Mouse (Mus musculus) ovary, postnatal 36 days (tissue): Measurements from ENCODE around the gene Zbtb21.
"Not testable (repeated sequence)": the region's sequence is repeated elsewhere in the genome, so short reads cannot be mapped to it uniquely, and the experiment has no call there.

ENCODE experiments used
- DNase-seq: peaks from one replicate; pipeline ENCODE4 v3.0.0; 2022; ENCODE audit warnings: low spot score, mixed read lengths

The Zbtb21 gene

DNA sequence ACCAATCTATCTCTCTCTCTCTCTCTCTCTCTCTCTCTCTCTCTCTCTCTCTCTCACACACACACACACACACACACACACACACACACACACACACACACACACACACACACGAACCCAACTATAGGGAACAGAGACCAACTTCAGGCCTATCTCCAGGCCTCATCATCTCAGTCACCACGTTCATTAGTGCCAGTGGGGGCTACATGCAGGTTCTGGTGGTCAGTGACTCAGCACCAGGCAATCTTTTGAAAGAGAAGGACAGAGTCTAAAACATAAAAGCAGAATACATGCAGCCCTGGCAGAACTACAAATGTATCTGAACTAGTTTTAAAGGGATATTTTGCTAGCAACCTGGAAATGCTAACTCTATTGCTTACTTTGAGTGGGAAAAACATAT is 15.4 kb downstream of the Zbtb21 start:
- DNase-seq = not testable (repeated sequence)

DNA sequence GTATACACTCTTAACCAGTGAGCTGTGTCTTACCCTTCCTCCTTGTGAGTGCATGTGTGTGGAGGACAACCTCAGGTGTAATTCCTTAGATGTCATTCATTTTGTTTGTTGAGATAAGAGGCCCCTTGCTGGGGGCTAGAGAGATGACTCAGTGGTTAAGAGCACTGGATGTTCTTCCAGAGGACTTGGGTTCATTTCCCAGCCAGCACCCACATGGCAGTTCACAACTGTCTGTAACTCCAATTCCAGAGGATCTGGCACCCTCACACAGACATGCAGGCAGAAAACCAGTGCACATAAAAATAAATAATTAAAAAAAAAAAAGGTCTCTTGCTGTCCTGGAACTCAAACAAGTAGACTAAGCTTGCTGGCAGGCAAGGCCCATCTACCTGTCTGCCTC is 20.6 kb downstream of the Zbtb21 start:
- no peak for DNase-seq

DNA sequence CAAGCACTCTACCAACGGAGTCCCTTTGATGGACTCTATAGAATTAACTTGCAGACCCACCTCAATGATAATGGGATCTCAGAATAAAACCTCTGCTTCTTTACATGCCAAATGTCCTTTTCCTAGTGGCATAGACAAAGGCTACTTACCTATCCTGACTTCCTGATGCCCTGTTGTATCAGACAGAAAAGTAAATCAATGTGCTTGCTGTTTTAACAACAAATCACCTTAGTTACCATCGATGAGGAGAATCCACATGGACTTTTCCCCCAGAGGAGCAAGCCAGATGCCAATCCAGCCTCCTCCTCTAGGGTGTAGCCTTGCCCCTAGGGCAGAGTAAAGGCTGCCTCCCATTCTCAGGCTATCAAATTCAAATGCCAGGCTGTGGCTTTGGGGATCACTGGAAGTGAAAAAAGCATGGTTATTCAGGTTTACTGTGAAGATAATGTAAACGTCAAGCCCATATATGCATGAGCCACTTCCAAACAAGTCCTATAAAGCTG is 21.9 kb downstream of the Zbtb21 start:
- no peak for DNase-seq

DNA sequence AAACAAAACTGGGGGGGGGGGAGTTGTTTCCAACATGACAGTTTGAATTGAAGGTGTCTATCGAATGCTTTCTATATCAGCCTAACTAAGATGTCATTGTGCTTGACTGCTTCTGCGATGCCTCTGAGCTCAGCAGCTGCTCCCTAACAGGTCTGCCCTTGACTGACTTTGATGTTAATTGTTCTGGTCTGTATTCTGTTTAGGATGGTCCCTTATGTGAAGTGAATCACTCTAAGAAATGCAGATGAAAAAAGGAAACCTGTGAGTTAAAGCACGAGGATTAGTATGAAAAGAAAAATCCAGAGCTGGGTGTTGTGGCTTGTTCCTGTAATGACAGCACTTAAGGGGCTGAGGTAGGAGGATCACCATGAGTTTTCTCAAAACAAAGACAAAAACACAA is 26.6 kb downstream of the Zbtb21 start:
- DNase-seq = no peak

DNA sequence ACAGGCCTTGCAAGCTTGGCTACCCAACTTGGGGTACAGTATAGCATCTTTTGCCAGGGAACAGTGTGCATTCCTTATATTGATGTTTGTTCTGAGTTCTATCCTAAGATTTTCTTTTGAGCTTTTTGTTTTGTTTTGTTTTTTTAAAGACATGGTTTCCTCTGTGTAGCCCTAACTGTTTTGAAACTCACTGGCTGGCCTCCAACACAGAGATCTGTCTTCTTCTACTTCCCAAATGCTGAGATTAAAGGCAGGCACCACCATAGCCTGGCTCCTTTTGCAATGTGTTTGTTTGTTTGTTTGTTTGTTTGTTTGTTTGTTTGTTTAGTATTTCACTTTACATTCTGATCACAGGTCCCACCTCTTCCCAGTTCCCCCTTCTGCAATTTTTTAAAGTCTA is 32.2 kb downstream of the Zbtb21 start:
- DNase-seq = no peak

DNA sequence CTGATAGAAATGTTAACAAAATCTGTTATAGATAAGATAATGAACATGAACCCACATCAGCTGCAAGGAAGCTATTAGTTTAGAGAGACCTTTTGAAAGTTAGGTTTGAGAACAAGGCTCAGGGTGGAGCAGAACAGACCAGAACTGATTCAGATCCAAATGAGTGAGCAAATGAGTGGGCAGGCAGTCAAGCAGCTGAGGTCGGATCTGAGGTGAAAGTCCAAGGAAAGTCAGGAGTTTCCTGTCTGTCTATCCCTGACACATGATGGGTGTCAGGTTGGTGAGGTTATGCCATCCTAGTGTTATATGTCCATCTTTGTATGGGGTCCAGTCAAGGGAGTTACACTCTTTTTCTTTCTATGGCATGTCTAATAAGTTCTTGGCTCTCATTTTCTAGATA is 32.9 kb downstream of the Zbtb21 start:
- DNase-seq = no peak

DNA sequence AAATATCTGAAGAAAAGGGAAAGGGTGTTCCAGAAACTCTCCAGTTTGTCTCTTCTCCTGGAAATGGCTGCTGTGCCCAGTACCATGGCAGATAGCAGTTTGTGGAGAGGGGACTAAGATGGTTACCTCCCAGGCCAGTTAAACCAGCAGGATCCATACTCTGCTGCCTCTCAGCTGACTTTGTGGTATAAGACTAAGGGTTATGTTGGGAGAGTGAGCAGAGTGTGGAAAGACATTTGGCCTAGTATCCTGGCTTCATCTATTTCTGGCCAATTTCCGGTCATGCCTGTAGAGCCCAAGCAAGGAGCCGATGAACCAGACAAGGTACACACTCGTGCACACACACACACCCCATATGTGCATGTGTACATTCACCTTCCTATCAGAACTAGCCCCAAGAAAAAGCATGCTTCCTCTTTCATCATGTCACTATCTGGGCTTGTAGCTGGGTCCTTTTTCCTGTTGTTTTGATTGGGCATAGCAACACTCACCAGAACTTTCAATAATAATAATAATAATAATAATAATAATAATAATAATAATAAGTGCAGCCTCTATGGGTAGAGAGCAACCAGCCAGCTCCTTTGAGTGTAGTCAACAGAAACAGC is 35.0 kb downstream of the Zbtb21 start:
- no peak for DNase-seq

DNA sequence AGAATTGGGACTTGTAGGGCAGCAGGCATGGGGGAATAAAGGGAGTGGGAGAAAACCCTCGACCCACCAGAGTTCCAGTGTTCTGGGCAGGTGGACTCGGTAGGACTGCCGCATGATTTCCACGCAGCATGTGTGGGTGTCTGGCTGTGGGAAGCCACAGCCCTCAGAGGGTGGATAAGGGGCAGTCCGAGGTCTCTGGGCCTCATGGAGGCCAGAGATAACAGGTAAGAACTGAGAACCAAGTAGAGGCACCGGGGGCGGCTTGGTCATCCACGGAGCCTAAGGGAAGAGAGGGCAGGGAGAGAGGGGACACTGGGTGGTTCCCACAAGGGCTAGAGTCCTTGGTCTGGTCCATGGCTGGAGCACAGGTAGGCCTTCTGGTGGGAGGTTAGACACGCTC is 36.0 kb downstream of the Zbtb21 start:
- no peak for DNase-seq

DNA sequence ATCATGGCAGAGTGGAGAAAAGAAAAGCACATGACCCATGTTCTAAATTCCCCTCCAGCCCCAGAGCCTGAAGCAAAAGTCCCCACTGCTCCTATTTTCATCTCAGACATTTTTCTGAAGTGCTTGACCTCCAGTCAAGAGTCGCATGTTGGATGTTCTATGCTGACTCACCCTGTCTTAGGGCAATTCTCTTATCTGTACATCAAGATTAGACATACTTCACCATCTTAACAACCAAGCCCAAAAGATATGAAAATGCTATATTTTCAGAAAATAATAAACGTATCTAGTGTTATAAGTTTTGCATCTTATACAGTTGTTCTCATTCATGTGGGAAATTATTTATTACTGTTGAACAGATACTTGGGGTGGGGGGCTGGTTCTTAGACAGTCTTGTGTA is 36.7 kb downstream of the Zbtb21 start:
- no peak for DNase-seq

DNA sequence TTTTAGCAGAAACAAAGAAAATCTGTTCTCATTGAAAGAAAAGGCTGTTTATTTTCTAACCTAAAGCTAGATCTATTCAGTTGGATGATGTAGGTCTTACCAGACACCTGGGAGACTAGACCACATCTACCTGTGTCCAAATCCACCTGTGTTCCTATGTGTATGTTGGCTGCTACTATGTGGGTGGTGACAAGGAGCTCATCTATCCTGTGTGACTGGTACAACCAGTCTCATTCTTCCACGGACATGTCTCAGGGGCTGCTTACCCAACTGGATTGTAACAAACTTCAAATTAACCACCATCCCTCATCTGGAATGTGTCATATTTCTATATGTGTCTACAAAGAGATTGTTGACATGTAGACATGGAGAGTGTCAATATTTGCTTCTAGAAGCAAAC is 38.7 kb downstream of the Zbtb21 start:
- no peak for DNase-seq

DNA sequence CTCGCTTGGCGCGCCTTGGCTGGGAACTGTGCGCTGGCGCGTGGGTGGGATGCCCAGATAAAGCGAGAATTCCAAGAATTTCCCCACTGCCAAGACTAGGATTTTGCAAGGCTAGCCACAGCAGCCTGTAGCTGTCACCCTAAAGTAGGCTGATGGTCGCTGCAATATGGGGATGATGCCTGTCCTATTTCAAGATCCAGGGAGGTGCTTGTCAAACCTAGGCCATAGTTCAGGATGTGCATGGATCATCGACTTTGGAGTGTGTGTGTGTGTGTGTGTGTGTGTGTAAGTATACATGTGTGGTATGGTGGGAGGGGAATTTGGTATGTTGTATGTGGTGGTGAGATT is 39.7 kb downstream of the Zbtb21 start:
- no peak for DNase-seq

DNA sequence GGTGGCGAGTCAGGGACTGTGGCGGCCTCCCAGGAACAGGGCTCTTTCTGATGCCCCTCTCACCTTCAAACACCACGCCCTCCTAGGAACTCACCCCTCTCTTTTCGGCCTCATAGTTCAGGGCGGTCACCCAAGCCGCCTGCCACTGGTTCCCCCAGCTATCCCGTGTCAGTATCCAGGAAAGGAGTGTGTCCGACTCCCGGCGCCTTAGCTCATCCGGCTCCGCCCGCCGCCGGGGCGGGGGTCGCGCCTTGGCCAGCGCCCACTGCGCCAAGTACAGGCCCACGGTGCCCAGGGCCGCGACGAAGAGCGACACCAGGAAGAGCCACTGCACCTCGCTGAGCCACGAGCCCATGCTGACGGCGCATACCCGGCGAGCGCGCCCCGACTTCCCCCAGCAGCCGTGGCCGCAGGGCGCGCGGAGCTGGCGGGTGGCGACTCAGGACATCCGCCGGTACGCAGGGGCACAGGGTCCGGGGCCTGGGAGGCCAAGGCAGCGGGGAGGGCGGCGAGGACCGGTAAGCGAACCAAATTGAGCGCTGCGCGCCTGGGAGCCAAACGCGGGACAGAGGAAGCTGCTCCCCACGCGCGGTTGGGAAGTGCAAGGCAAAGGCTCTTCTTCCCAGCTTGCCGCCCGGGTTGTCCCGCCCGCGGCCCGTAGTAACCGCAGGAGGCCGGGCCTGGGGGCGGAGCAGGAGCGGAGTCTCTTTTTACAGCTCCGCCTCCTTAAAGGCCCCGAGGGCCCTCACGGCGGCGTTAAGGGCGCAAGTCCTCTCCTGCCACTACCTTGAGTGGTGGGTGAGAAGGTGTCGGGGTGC is 40.3 kb downstream of the Zbtb21 start:
- DNase-seq = peak; percentile 89

DNA sequence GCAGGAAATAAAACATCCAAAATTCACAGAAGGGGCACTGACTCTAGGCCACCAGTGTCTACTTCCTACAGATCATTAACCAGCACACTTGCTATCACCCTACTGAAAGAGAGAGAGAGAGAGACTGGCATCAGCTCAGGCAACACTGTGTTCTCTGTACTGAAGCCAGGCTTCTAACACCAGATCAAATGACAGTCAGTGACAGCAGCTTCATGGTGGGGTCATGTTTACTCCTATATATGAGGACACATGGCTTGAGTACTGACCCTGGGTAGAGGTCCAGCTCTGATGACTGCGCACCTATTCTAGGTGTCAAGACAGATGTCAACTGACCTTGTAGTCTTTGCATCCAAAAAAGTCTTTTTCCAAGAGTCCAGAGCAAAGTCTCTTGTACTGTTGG is 41.8 kb downstream of the Zbtb21 start:
- DNase-seq = no peak

DNA sequence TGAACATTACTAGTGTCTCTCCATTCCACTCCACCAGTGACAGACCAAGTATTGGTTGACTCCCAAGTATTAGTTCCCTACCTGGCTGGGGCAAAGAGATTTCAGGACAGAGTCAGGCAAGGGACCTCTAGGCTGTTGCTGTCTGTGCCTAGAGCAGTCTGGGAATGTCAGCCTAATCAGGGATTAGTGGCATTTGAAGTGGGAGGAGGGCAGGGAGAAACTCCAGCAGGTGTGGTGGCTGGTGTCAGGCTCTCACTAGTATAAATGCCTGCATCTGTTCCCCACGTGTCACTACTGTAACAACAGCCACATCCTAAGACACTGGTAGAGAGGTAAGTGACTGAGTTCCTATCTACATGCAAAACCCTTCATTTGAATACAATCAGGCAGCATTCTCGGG is 42.6 kb downstream of the Zbtb21 start:
- DNase-seq = no peak

DNA sequence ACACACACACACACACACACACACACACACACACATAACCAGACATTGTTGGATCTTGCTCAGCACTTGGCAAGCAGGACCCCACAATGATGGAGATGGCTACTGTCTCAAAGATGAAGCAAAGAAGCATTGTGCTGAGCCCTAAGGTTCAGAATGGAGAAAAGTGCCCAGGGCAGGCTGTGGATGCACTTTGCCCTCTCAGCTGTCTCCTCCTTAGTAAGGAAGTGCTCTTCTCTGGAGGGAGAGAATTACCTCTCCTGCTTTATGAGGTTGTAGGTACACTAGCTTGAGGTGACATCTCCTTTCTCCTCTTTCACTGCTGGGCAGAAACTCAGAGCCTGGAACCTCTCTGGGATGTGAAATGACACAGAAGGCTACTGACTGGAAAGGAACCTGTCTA is 49.5 kb downstream of the Zbtb21 start:
- no peak for DNase-seq

DNA sequence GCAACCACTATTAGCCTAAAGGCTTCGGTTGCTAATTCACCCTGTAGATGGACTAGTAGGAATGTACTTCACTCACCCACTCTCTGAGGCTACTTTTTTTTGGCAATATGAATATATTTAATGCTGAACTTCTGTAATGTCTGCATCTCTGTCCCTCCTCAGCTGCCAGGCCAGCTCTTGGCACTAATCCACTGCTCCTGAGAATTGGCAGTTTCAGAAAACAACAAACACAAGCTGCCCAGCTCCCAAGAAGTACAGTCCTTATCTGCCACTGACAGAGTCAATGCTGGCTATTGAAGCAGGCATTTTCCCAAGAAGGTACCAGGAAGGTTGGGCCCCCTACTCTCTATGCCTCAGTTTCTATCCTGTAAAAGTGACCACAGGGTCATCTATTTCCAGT is 53.1 kb downstream of the Zbtb21 start:
- no peak for DNase-seq

DNA sequence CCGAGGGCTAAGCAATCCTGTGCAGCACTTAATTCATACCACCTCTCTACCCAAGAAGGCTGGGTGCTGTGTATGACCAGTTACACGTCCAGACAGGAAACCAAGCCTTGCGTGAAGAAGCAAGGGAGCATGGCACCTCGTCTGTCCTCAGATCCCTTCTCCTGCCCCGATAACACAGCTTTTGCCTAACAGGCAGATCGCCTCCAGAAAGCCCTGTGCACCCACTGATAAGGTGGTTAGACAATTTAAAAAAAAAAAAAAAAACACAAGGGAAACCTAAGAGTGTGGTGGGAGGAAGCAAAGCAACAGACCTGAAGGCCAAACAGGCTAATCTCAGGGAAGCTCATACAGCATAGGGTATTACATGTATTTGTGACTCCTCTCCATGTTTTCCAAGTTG is 54.9 kb downstream of the Zbtb21 start:
- no peak for DNase-seq

DNA sequence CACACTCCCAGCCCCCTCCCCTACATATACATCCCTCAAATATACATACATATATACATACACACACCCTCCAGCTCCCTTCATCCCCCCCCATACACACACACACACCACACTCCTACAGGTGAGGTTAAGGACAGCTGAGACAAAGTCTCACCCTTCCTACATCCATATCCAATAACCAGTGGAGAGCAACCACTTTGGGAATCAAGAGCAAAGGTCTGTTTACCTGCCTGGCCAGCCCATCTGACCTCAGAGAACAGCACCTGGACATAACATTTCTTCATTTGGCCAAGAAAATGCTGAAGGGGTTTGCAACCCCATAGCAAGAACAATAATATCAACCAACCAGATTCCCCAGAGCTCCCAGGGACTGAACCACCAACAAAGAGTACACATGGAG is 56.1 kb downstream of the Zbtb21 start:
- DNase-seq = no peak

DNA sequence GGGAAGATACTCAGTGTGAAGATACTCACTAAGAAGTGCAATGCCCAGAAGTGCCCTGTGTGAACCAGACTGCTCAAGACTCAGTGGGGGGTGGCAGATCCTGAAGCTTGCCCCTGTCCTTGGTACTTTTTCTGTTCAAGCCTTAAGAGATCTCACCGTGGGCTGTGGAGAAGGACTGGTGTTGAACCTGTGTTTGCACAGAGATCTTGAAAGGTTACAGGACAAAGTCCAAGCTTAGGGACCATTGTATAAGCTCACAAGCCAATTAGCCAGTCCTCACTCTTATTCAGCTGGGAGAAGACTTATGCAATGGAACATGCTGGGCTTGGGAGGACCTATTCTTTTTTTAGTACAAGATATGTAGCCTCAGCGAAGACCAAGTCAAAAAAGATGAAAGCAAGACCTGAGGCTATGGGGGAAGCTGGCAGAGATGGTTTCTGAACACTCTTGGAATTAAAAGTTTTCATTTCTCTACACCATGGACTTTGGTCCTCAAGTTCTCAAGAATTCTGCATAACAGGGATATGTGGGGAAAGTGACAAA is 56.9 kb downstream of the Zbtb21 start:
- DNase-seq = no peak

DNA sequence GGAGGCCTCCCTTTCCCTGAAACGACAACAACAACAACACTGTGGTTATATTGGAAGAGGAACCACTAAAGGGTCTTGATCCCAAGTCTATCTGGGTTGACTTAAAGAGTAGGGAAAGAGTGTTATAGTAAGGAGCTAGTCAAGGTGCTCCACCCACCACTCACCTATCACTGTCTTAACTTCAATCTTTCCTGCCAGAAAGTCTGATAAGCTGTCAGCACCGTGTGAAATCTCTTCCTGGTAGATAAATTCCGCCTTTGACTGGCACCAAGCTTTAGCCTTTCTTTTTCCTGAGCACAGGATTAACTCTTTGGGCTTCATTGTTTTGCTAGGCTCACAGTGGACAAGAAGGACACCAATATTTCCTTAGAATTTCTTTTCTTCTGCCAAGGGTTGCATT is 58.4 kb downstream of the Zbtb21 start:
- DNase-seq = no peak

DNA sequence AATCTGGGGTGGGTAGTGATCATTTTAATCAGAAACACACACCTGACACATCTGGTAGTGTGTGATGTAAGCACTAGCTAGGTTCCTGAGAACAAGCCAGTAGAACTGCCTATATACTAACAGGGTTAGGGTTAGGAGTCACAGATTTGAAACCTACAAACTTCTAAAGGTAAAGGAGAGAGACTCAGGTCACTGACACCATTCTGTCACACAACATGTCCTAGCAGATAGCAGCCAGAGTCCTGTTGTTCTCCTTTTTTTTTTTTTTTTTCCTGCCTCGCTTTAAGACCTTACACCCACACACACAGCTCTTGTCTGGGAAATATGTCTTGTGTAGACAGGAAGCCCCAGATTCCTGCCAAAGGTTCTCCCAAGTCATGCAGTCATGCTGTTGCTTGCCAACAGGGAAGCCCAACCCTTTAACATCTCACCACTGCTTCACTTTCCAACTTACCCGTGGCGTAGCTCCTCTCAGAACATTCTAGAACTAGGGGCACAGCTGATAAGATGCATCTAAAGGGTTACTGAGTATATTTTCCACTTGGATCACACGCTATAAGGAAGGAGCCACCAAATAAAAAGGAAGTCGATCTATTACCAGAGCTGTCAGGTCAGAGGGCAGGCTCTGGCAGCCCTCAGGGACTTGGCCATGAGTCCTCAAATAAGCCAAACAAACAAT is 64.9 kb downstream of the Zbtb21 start:
- DNase-seq = peak; percentile 10
